Mouse (Mus musculus) liver, adult 2 months (tissue): ENCODE results near the gene Pip4k2a.

Experiments used
- CTCF ChIP-seq: fragments of 200-500 bp; IDR thresholded peaks from 2 replicates; pipeline ENCODE4 v1.5.1; 2011; ENCODE audit warnings: low read depth, low read length, control low read depth
- POLR2A ChIP-seq: fragments of 200-500 bp; IDR thresholded peaks from 2 replicates; pipeline ENCODE4 v1.6.1; 2011; ENCODE audit warnings: low read length, control low read depth; ENCODE audit not compliant: insufficient read depth; ENCODE audit errors: extremely low read depth

- TF ChIP-seq POLR2A = no peak
- no peak for TF ChIP-seq CTCF
These were observed 21.8 kb downstream of the Pip4k2a start for GRCm38 (mm10) chr2:18976175-18976574.
